Mouse (Mus musculus): Measurements from ENCODE around the gene Herc1.

DNA sequence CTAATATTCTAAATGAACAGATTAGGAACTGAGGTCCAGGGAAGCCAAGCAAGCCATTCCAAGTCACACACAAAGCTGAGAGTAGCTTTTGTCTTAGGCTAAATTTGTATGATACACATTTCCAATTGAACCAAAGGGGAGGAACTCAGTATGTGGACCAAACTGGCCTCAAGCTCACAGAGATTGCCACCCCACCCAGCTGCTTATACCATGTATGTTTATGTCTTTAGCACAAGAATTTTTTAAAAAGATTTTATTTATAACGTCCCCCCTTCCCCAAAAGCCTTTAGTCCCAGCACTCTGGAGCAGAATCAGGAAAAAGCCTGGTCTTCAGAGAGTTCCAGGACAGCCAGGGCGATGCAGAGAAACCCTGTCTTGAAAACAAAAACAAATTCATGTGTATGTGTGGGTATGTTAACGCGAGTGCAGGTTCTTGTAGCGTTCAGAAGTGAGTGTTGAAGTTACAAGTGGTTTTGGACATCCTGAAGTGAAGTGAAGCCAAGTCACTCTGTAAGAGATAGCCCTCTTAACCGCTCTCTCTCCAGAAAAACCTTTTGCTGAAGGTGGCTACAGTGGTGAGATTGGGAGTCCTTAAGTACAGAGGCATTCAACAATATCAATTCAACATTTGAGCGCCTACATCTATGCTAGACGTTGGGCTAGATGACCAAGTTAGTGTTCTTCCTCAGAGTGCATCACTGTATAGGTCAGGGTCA lies 948 bp upstream of the Herc1 start:
- TF ChIP-seq CTCF (IDR thresholded peaks at IDR 0.05; ENCODE audit: borderline replicate concordance, extremely low read depth, insufficient read depth, insufficient read length), result no peak
- TF ChIP-seq POLR2A (IDR thresholded peaks at IDR 0.05; ENCODE audit: borderline replicate concordance, extremely low read depth, insufficient read depth, insufficient read length, poor library complexity, severe bottlenecking), result no peak

All from brain, embryonic 14.5 days (tissue).